8 mouse cellular contexts compared by ENCODE assay signal in genomic region chr9:74974758-74975157, GRCm38 (mm10). TPM values are rescaled to one million over a fixed set of nuclear protein-coding genes. Genes with fewer than 3 reads are reported as not detected.
DNase-seq lines count a peak whose midpoint lies in the region; ATAC-seq and TF ChIP-seq lines count a peak whose summit lies in the region.

No protein-coding gene starts in this region.

- H3K36me3 ChIP-seq in kidney, embryonic 15.5 days: no peaks in the 10 kb centered on the region
- no peaks in the 10 kb centered on the region for H3K36me3 ChIP-seq in intestine, embryonic 14.5 days (ENCODE audit: control insufficient read depth, insufficient read depth, low read length)

- H3K27me3 ChIP-seq in kidney, embryonic 15.5 days: no peaks in the 10 kb centered on the region
- no peaks in the 10 kb centered on the region for H3K27me3 ChIP-seq in cerebellum, adult 2 months (ENCODE audit: control insufficient read depth, insufficient read depth, low read length)
- H3K27me3 ChIP-seq in intestine, embryonic 14.5 days (replicated peaks; ENCODE audit: control insufficient read depth, insufficient read depth, low read length): no peaks in the 10 kb centered on the region

- H3K27ac ChIP-seq in kidney, embryonic 15.5 days: peak overlapping the region; percentile 91
- peak overlapping the region; percentile 92 for H3K27ac ChIP-seq in cerebellum, adult 2 months (ENCODE audit: insufficient read depth, low read length)
- peak overlapping the region; percentile 95 for H3K27ac ChIP-seq in gastrocnemius, adult 2 months
- H3K27ac ChIP-seq in intestine, embryonic 14.5 days (ENCODE audit: low read depth): peak overlapping the region; percentile 84

- WGBS in kidney, embryonic 15.5 days: 7% methylated on average over 11 of the region's 11 CpGs
- WGBS in cerebellum, adult 2 months: 2% methylated on average over 11 of the region's 11 CpGs
- WGBS in intestine, embryonic 14.5 days: 6% methylated on average over 11 of the region's 11 CpGs

- H3K4me1 ChIP-seq in kidney, embryonic 15.5 days: peaks cover 16% of the 10 kb centered on the region
- peaks cover 10% of the 10 kb centered on the region for H3K4me1 ChIP-seq in cerebellum, adult 2 months (ENCODE audit: control insufficient read depth, insufficient read depth, low read length)
- peaks cover 20% of the 10 kb centered on the region for H3K4me1 ChIP-seq in intestine, embryonic 14.5 days (replicated peaks; ENCODE audit: control insufficient read depth, insufficient read depth, low read length)

- ATAC-seq in kidney, embryonic 15.5 days (replicated peaks; ENCODE audit: low FRiP score): no peak
- no peak for ATAC-seq in intestine, embryonic 14.5 days (replicated peaks; ENCODE audit: low FRiP score, low TSS enrichment, low read depth)

- no peaks in the 10 kb centered on the region for H3K9me3 ChIP-seq in kidney, embryonic 15.5 days (replicated peaks)
- no peaks in the 10 kb centered on the region for H3K9me3 ChIP-seq in intestine, embryonic 14.5 days (ENCODE audit: control insufficient read depth, low read length)

- no peak for TF ChIP-seq POLR2A in cerebellum, adult 2 months (IDR thresholded peaks at IDR 0.05; ENCODE audit: borderline replicate concordance, insufficient read depth, low read length)

- intact Hi-C loops in gastrocnemius, adult 2 months (cut with DNase I): loop anchor here (2.0 kb wide), 1 partner anchor 22 kb away; the partner anchor contains the start of gene Fam214a

- H3K4me3 ChIP-seq in kidney, embryonic 15.5 days (replicated peaks): no peak overlapping the region
- peak overlapping the region; percentile 6 for H3K4me3 ChIP-seq in cerebellum, adult 2 months (replicated peaks; ENCODE audit: insufficient read depth, low read depth, low read length)
- H3K4me3 ChIP-seq in gastrocnemius, adult 2 months: peak overlapping the region; percentile 70
- H3K4me3 ChIP-seq in intestine, embryonic 14.5 days (ENCODE audit: low read depth, low read length): no peak overlapping the region

- no peak for DNase-seq in kidney, adult 9 months
- peak; percentile 51 to 53 for DNase-seq in cerebellum, adult 2 months
- peak; percentile 65 for DNase-seq in gastrocnemius, adult 2 months
- peak; percentile 64 for DNase-seq in intestine, embryonic 14.5 days (ENCODE audit: low spot score)
- DNase-seq in lung, postnatal 36 days: peak; percentile 56
- peak; percentile 32 for DNase-seq in yolk sac, embryonic 10.5 days (ENCODE audit: low spot score)
- DNase-seq in layer of hippocampus, postnatal 14 days (ENCODE audit: low spot score in 2 of 2): no peak

- peak overlapping the region; percentile 76 for H3K4me2 ChIP-seq in kidney, embryonic 15.5 days
- peak overlapping the region; percentile 72 for H3K4me2 ChIP-seq in intestine, embryonic 14.5 days (ENCODE audit: low read length)

- TF ChIP-seq CTCF in cerebellum, adult 2 months (IDR thresholded peaks at IDR 0.05; ENCODE audit: borderline replicate concordance, insufficient read depth, low read depth, low read length): no peak
- no peak for TF ChIP-seq CTCF in gastrocnemius, adult 2 months (IDR thresholded peaks at IDR 0.05)

- H3K9ac ChIP-seq in kidney, embryonic 15.5 days: no peak overlapping the region
- H3K9ac ChIP-seq in intestine, embryonic 14.5 days (ENCODE audit: low read length): 0 out of 2 replicates have a peak overlapping the region, but pooled peaks have one; percentile 22

RNA-seq across cellular contexts. Expression of gene Fam214a, which starts 22.1 kb away (rescaled TPM):
- 11.1 and 12.0 TPM in 2 replicates for polyA plus RNA-seq in kidney, embryonic 15.5 days (2015; fragmentation: Nextera tagmentation; extraction: Ambion mirVana)
- polyA plus RNA-seq in cerebellum, adult 2 months (2012; rRNA removed): 36.2 and 39.2 TPM in 2 replicates
- total RNA-seq in gastrocnemius, adult 2 months (2021): 10 to 100 TPM; 21.0 to 29.4 TPM
- polyA plus RNA-seq in intestine, embryonic 14.5 days (2014; fragmentation: Nextera tagmentation; extraction: Ambion mirVana): 8.9 and 11.1 TPM in 2 replicates
- 10 to 100 TPM; 44.9 to 60.2 TPM for total RNA-seq in layer of hippocampus, postnatal 14 days (2021)

Comparison
In these comparisons a context has a peak if more than half of its experiments do, and no peak if none do; other contexts are left out.
1. H3K4me3 ChIP-seq: peak in cerebellum, adult 2 months (single experiment) and gastrocnemius, adult 2 months (single experiment); none in kidney, embryonic 15.5 days (single experiment) and intestine, embryonic 14.5 days (single experiment).
2. DNase-seq: peak in cerebellum, adult 2 months (2 of 2), gastrocnemius, adult 2 months (single experiment), intestine, embryonic 14.5 days (single experiment), lung, postnatal 36 days (single experiment) and yolk sac, embryonic 10.5 days (single experiment); none in kidney, adult 9 months (single experiment) and layer of hippocampus, postnatal 14 days (0 of 2).
3. Peak in every context shown above with its lines, with median percentiles within 50 percentile points of each other: H3K27ac ChIP-seq.